Mouse (Mus musculus) layer of hippocampus, postnatal 36 days (tissue): ENCODE data around the gene 1700020D05Rik. TPM values are rescaled to one million over a fixed set of nuclear protein-coding genes. Genes with fewer than 3 reads are reported as not detected.
"Not testable (repeated sequence)": the region's sequence is repeated elsewhere in the genome, so short reads cannot be mapped to it uniquely, and the experiment has no call there.

Experiments
- DNase-seq, 2 experiments: peaks; one replicate each; pipeline ENCODE4 v3.0.0; 2022
- total RNA-seq, 2 experiments: library from RNA; stranded (reverse); gene quantifications; 2 replicates each; pipeline ENCODE4 v1.2.3; 2021

1700020D05Rik gene
- total RNA-seq, 2 experiments from 2014 or later = 5.4 to 8.8 TPM

DNA sequence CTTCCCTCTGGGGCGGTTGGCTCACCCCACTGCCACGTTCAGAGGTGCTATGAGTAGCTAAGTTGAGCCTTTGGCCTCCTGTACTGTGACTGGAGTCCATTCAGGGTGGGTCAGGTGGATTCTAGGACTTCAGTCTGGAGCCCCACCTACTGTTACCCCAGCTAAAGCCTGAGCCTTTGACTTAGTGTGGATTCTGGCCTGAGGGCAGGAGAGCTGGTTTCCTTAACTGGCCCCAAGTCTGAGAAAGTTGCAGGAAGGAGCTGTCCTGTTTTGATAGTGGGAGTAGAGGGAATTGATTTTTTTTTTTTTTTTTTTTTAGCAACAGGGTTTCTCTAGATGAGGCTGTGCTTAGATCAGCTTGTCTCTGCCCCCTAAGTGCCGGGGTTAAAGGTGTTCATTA, 9.3 kb downstream of the 1700020D05Rik start:
- DNase-seq = no peak

DNA sequence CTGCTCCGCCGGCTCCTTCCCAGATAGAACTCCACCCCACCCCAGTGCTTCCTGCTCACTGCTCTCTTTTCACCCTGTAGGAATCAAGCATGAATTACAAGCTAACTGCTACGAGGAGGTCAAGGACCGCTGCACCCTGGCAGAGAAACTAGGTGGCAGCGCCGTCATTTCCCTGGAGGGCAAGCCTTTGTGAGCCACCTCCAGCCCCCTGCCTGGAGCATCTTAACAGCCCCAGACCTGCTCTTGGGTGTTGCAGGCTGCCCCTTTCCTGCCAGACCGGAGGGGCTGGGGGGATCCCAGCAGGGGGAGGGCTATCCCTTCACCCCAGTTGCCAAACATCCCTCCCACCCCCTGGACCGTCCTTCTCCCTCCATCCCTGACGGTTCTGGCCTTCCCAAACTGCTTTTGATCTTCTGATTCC, 10.3 kb downstream of the 1700020D05Rik start:
- DNase-seq = not testable (repeated sequence)

DNA sequence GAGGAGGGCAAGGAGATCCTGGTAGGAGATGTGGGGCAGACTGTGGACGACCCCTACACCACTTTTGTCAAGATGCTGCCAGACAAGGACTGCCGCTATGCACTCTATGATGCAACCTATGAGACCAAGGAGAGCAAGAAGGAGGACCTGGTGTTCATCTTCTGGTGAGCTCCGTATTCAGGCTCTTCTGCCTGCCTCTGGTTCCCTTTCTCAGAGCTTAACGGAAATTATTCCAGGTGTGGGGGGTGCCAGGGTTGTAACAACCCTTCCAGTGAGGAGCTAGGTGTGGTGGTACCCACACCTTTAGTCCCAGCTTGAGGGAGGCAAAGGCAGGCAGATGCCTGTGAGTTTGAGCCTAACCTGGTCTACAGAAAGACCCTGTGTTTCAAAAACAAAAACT, 10.9 kb downstream of the 1700020D05Rik start:
- DNase-seq = no peak

DNA sequence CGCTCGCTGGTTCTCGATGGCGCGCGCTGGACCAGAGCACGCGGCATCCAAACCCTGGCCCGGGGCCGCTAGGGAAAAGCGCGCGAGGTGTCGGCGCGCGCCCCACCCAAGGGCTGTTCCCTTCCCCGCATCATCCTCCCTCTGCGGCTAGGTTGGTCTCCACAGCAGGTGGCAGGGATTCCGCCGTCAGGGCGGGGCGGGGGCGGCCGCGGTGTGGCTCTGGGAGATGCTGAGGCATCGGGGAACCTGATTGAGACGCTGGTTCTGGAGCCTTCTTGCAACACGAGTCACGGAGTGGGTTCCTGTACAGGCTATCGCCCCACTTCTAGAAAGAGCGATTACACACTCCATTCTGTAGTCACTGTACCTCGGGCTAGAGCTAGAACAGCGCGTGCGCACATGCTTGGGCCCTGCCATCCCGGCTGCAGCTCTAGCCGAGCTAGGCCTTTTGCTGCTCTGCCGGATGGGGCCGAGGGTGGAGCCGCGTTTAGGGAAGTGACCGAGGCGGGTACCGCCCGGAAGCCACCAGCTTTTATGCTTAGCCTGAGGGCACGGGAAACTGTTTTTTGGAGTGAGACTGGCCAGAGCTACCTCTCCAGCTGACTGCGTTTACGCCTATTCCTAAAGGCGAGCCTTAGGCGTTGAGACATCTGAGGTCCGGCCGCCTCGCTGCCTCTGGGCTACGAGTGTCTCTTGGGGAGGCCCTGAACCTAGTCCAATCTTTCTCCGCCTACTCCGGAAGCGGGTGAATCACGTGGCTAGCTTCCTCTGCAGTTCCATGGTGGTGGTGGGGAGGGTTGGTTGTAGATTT, 12.5 kb downstream of the 1700020D05Rik start:
- peak; percentile 82 for DNase-seq

DNA sequence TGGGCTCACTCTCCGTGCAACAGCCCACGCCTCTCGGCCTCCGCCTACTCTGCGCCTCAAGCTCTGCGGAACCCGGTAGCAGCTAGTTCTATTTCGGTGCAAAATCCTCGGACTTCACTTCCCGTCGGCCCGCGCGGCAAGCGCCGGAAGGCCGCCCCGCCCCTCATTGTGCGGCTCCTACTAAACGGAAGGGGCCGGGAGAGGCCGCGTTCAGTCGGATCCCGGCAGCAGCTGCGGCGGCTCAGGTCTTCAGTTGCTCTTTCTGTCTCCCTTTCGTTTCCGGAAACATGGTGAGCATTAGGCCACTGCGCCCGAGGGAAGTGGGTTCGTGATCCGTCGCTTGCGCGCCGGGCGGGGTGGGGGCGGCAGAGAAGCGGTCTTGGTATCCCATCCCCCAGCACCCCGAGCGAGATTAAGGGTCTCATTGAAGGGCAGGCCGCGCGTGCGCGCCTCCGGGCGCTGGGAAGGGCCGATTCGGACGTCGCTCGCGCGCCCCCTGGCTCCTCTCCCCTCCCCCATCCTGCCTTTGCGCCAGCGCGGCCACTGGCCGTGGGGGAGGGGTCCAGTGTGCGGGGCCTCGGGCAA, 13.2 kb downstream of the 1700020D05Rik start, which contains the start of gene Cfl1:
Cfl1 (plus strand) TSS at position 143 of the 585 bp plus-strand sequence.
- peak; percentile 95 to 96 for DNase-seq

DNA sequence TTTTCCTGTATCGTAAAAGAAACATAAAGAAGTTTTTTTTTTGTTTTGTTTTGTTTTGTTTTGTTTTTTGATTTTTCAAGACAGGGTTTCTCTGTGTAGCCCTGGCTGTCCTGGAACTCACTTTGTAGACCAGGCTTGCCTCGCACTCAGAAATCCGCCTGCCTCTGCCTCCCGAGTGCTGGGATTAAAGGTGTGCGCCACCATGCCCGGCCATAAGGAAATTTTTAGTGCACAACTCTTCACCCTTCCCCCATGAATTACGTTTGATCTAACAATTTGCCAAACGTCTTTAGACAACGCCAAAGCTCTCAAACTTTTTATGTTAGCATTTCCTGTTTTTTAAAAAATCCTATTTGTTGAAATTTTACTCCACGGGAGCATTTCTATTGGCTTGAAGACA, 13.9 kb downstream of the 1700020D05Rik start:
- DNase-seq = not testable (repeated sequence)

DNA sequence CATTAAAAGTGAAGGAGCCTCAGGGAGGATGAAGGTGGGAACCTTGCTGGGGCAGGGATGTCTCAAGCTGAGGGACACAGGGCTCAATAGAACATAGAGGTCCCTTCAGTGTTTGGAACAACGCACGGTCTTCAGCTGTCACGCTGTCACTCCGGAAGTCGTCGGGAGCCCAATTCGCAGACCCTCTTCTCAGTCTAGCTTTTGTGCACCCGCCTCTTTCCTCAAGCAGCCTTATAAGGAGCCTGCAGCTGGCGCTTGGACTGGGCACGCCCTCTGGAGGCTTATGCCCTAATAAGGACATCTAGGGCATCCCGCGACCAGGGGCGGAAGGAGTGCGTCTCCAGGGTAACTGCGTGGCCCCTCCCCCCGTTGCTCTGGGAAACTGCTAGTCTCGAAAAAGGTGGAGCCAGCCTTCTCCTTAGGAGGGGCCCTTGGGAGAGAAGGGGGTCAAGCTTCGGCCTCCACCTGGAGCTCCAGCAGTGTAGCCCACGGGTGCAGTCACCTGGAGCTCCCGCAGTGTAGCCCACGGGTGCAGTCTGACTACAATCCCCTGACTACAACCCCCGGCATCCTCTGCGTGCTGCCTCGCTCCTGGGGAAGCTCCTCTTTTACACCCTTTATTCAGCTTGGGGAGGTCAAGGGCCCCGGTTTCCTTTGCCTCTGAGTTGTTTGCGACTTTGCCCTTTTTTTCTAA, 14.6 kb downstream of the 1700020D05Rik start:
- DNase-seq = peak; percentile 96 to 97

DNA sequence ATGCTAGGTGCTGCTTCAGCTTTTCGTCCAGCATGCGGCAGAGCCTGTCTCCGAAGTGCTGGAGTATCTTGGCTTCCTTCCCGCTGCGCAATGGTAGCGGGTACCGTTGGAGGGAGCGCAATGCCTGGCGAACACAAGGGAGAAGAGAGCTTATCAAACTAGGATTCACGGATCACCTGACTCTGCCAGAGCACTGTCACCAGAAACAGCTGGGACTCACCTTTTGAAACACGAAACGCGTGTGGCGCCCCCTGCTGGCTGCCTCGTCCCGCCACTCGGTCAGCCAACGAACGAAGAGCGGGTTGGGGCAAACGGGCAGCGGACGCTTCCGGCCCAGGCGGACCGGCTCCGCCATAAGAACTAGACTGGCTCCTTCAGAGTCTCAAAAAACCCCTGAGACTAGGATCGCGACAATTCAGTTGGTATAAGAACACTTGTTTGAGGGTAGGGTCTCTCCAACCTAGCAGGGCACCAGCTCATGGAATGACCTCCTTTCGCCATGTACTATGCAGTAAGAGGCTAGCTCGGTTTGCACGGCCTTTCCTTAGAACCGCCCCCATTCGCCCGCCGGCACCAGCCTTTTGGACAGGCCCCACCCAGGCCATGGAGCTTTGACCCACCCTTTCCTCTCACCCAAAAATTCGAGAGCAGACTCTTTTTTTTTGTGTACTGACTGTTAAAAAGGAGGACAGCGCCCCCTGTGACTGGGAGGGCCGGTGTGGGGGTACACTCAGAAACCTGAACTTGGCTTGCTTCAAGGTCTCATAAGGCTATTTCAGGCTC, 15.6 kb downstream of the 1700020D05Rik start, which contains the start of gene Mus81:
Mus81 (minus strand) TSS at position 635 of the 783 bp plus-strand sequence.
- peak; percentile 90 to 91 for DNase-seq

DNA sequence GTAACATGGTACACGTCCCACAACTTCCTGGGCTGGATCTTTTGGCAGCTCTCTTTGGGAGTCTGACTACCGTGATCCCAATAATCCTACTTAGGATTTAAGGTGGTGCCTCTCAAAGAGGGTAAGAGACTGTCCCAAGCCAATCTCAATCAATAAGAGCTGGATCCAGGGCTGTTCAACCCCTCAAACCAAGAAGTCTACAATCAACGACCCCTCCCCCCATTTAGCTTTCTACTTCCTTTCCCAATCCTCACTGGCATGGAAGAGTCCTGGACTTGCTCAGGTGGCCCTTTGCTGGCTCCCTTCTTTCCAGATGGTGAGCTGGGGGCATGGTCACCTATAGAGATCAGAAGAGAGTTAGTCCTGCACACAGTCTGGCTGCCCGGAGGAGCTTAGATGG, 16.8 kb downstream of the 1700020D05Rik start:
- no peak for DNase-seq

DNA sequence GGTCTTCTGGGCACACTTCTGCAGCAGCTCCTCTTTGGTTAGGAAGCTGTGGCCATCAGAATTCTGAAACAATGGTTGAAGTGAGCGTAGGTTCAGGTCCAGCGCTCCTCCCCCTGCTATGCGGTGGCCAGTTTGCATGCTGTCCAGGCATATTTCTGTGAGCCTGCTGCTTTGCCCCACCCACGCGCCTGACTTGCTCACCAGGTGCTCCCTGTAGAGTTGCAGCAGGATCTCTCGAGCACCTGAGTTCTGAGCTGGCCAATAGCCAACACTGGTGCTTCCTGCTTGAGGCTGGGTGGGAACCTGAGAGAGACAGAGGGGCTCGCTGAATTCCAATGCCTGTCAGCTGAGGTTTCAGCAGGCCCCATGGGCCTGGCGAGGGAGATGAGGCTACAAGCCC, 17.3 kb downstream of the 1700020D05Rik start:
- no peak for DNase-seq

DNA sequence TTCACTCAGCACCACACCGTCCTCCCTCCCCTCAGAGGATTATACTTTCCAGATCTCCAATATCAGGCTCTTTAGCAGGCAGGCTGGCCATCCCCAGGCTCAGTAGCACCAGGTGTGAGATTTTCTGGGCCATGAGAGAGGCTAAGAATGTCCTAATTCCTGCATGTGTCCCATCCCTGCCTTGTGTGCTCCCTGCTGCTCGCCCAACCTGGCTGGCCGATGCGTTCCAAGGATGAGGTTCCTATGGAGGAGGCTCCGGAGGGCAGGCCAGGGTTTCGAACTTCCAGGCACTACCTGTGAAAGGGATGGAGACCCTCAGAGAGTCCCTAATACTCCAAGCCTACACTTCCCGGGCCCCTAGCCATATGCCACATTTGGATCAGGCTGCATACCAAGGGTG, 17.8 kb downstream of the 1700020D05Rik start:
- no peak for DNase-seq

DNA sequence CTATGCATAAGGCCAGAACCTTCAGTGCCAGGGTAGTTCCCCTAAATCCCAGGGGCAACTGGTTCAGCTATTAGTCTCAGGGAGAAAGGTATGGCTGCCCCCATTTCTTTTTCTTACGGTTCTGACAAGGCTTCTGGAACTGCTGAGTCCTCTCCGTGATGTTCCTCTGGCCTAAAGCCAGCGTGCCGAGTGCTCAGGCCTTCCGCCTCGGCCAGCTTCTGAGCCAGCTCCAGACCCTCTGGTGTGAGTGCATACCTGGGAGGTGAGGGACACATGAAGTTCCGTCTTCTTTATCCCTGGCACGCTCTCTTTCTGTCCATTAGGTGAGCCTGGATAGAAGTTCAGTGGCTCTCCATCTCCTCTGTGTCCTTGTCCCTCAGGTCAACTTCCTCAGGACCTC, 18.2 kb downstream of the 1700020D05Rik start:
- no peak for DNase-seq

DNA sequence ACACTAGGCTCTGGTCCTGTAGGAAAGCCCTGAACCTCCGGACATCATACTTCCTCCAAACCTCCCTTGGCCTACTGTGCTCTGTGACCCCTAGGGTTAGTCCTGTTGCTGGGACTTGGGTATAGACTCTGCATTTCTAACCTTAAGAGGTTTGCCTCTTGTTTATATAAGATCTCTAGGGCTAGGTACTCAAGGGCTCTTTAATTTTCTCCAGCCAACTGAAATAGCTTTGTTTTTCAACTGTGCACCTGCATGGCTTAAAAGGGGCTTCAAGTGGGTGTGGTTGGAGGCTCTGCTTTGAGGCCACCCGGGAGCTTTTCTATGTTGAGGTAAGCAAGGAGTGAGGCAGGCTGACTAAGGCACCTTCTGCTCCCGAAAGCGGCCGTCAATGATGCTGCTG, 19.1 kb downstream of the 1700020D05Rik start:
- DNase-seq = no peak

DNA sequence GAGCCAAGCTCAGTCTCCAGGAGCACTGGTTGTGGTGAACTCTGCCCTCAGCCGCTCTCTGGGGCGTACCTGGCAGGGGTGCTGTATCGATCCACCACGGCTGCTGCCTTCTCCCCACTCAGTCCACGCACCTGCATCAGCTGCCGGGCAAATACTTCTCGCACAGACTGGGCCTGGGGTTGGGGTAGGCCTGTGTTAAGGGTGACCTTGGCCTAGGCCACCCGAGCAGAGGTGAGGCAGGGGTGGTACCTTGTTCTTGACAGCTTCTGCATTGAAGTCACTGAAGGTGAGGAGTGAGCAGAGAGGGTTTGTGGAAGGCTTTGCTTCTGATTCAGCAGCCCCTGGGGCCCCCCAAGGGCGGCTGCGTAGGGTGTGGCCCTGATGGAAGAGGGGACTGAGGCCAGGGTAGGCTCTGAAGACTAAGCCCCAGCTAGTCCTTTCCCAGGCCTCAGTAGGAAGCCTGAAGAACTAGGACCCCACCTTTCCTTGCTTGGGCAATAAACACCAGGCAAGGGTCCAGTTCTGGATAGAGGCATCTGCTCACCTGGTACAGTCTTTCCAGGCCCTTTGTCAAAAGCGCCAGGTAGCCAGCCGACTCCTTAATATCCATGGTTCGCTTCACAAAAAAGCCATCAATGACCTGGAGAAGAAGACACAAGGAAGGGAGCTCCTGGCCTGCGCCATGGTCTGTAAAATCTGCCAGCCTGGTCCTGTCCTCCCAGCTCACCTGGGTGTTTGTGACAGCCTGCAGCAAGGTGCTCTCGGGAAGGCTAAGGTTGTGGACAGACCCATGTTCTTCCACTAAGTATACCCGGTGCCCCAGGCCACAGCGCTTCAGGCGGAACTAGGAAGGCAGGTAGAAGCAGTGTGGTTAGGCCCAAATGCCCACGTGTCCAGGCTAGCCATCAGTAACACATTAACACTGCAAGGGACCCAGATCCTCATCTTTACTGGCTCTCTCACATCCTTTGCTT, 19.9 kb downstream of the 1700020D05Rik start:
- no peak for DNase-seq

DNA sequence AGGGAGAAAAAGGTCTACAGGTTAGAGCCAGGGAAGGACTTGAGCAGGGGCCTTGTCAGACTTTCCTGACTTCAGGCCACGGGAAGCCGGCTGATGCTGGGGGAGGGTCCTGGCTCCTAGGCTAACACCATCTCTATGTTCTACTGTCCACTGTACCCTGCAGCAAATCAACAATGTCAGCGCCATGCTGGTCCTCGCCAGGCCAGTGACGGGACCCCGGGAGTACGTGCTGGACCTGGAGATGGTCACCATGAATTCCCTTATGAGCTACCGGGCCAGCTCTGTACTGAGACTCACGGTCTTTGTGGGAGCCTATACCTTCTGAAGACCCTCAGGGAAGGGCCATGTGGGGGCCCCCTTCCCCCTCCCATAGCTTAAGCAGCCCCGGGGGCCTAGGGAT, 22.2 kb downstream of the 1700020D05Rik start:
- no peak for DNase-seq

DNA sequence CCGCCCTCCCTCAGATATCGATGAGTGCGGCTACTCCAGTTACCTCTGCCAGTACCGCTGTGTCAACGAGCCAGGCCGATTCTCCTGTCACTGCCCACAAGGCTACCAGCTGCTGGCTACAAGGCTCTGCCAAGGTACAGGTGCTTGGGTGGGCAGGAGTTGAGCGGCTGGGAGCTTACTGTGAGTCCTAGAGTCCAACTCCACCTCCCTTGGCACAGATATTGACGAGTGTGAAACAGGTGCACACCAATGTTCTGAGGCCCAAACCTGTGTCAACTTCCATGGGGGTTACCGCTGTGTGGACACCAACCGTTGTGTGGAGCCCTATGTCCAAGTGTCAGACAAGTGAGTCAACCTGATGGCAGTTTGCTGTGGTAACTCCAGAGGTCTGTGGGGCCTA, 23.6 kb downstream of the 1700020D05Rik start:
- DNase-seq = no peak

DNA sequence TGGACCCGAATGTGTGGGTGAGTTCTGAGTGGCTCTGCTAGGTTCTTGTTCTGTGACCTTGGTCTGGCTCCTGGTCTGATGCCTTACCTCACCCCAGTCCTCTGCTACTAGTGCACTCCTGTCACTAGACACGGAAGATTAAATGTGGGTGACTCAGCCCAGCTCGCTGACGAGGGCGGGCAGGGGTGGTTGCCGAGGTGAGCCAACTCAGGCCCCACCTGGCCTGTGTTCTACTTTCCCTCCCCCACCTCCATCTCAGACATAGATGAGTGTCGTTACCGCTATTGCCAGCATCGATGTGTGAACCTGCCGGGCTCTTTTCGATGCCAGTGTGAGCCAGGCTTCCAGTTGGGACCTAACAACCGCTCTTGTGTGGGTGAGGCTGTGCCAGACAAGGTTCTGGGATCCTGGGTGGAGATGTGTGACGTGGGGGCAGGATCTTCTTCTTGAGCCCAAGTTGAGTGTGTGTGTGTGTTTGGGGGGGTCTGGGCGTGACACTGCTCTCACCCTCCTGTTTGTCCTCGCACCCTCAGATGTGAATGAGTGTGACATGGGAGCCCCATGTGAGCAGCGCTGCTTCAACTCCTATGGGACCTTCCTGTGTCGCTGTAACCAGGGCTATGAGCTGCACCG, 25.8 kb downstream of the 1700020D05Rik start:
- DNase-seq = no peak

DNA sequence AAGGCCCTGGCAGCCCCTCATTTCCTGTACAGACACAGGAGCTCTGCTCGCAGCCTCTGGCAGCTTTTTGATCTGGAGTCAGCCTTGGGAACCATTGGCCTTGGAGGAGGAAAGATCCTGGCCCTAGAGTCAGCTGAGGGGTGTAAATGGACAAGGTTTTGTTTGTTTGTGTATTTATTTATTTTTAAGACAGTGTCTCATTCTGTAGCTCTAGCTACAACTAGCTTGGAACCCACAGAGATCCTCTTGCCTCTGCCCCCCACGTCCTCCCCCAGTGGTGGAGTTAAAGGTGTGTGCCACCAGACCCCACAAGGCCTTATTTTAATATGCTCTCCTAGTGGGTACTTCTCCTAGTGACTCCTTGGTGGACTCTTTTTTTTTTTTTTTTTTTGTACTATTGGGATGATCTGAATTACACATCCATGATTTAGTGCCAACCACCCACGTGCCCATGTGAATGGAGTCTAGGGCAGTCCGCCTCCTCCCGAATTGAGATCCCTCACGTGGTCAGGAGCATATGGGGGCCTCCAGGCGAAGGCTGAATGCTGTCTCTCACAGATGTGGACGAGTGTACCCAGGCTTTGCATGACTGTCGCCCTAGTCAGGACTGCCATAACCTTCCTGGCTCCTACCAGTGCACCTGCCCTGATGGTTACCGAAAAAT, 26.5 kb downstream of the 1700020D05Rik start:
- DNase-seq = no peak

DNA sequence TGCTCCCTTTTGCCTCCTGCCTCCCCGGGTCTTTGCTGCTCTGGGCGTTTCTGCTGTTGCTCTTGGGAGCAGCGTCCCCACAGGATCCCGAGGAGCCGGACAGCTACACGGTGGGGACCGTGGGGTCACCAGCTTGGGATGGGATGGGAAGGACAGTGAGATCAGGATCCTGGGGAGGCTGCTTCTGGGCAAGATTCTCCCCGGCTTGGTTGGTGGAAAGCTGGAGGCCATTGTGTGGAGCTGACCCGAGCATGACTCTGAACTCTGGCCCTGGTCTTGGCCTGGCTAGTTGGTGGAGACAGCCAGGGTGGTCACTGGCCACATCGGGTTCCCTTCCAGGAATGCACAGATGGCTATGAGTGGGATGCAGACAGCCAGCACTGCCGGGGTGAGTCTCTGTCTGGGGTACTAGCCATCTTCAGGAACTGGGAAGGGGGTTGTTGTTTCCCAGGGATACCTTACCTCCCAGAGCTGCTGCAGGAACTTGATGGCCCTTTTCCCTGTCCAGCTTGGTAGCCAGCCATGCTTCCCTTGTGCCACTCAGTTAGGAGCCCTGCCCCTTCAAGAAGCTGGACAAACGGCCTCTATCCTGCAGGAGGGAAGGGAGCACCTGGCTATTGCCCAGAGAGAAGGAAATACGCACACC, 28.4 kb downstream of the 1700020D05Rik start:
- DNase-seq = no peak
